Comparison of ENCODE assay signal across 8 mouse cellular contexts in the genomic region with DNA sequence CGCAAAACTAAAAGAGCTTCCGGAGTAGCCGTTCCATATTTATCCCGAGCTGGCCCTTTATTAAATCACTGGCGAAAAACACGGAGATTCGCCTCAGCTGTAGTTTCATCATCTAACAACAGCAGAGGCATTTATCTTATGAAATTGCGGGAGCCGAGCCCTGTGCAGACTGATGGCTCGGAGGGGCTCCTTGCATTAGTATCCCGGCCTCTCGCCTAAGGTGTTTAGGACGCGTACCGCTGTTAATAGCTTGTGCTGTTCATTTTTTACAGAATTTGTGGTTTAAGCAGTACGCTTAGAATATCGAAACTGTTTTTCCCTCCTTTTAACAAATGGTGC.
DNase-seq lines count a peak whose midpoint lies in the region; ATAC-seq and TF ChIP-seq lines count a peak whose summit lies in the region.
"Had no signal": no experiment of that assay in that cellular context is flagged by ENCODE, and none has a peak within 500 bp of the region (broad histone marks: within the 10 kb centered on the region; RNA-seq: fewer than 3 reads in every experiment).

No protein-coding gene starts in this region.

- H3K4me3 ChIP-seq in liver, embryonic 11.5 days (ENCODE audit: low read depth, low read length): no peak overlapping the region
- H3K4me3 ChIP-seq in liver, embryonic 12.5 days: no peak overlapping the region
- peak overlapping the region; percentile 25 for H3K4me3 ChIP-seq in forebrain, embryonic 13.5 days
- peak overlapping the region; percentile 38 for H3K4me3 ChIP-seq in limb, embryonic 10.5 days
- H3K4me3 ChIP-seq in small intestine, adult 2 months (ENCODE audit: low read depth, low read length): peak overlapping the region; percentile 24; the same call in 1 of the 2 replicates

- TF ChIP-seq CTCF in small intestine, adult 2 months (IDR thresholded peaks at IDR 0.05; ENCODE audit: extremely low read depth, insufficient read length, insufficient replicate concordance, low read depth, low read length): no peak

- no peaks in the 10 kb centered on the region for H3K36me3 ChIP-seq in liver, embryonic 11.5 days (ENCODE audit: control insufficient read depth, insufficient read depth, low read length)
- H3K36me3 ChIP-seq in liver, embryonic 12.5 days: no peaks in the 10 kb centered on the region
- no peaks in the 10 kb centered on the region for H3K36me3 ChIP-seq in forebrain, embryonic 13.5 days (ENCODE audit: poor library complexity, severe bottlenecking)
- H3K36me3 ChIP-seq in limb, embryonic 10.5 days: no peaks in the 10 kb centered on the region
- no peaks in the 10 kb centered on the region for H3K36me3 ChIP-seq in small intestine, adult 2 months (ENCODE audit: control insufficient read depth, insufficient read depth, low read length)

- no peak for TF ChIP-seq POLR2A in small intestine, adult 2 months (IDR thresholded peaks at IDR 0.05; ENCODE audit: low read depth, low read length)

- no peaks in the 10 kb centered on the region for H3K4me1 ChIP-seq in liver, embryonic 11.5 days (replicated peaks; ENCODE audit: control insufficient read depth, insufficient read depth, low read length)
- H3K4me1 ChIP-seq in liver, embryonic 12.5 days: no peaks in the 10 kb centered on the region
- peaks cover 3% of the 10 kb centered on the region; the same call in 1 of the 2 replicates for H3K4me1 ChIP-seq in forebrain, embryonic 13.5 days
- H3K4me1 ChIP-seq in limb, embryonic 10.5 days: peaks cover 25% of the 10 kb centered on the region
- no peaks in the 10 kb centered on the region for H3K4me1 ChIP-seq in small intestine, adult 2 months (ENCODE audit: control insufficient read depth, insufficient read depth, insufficient read length, low read length)

- H3K27ac ChIP-seq in liver, embryonic 11.5 days (ENCODE audit: low read depth, low read length): no peak overlapping the region
- H3K27ac ChIP-seq in liver, embryonic 12.5 days: no peak overlapping the region
- H3K27ac ChIP-seq in forebrain, embryonic 13.5 days: no peak overlapping the region
- no peak overlapping the region for H3K27ac ChIP-seq in limb, embryonic 10.5 days
- H3K27ac ChIP-seq in small intestine, adult 2 months (ENCODE audit: insufficient read depth, low read depth, low read length): no peak overlapping the region

- peak overlapping the region; percentile 40 for H3K4me2 ChIP-seq in liver, embryonic 11.5 days
- no peak overlapping the region; the same call in 1 of the 2 replicates for H3K4me2 ChIP-seq in liver, embryonic 12.5 days
- H3K4me2 ChIP-seq in forebrain, embryonic 13.5 days: peak overlapping the region; percentile 55

- no peaks in the 10 kb centered on the region for H3K9me3 ChIP-seq in liver, embryonic 11.5 days (ENCODE audit: control insufficient read depth, low read length)
- no peaks in the 10 kb centered on the region for H3K9me3 ChIP-seq in liver, embryonic 12.5 days (replicated peaks)
- H3K9me3 ChIP-seq in forebrain, embryonic 13.5 days (replicated peaks): no peaks in the 10 kb centered on the region
- no peaks in the 10 kb centered on the region for H3K9me3 ChIP-seq in limb, embryonic 10.5 days (replicated peaks)

- DNase-seq in liver, embryonic 11.5 days (ENCODE audit: low spot score): no peak
- no peak for DNase-seq in limb, embryonic 10.5 days (ENCODE audit: low spot score)
- DNase-seq in frontal cortex, postnatal 25 days (ENCODE audit: low spot score in 2 of 2): no peak
- DNase-seq: gastrocnemius, postnatal 25 days had no signal

- H3K9ac ChIP-seq in liver, embryonic 11.5 days (ENCODE audit: low read depth, low read length): no peak overlapping the region
- H3K9ac ChIP-seq in liver, embryonic 12.5 days: no peak overlapping the region
- no peak overlapping the region for H3K9ac ChIP-seq in forebrain, embryonic 13.5 days

- no peaks in the 10 kb centered on the region for H3K27me3 ChIP-seq in liver, embryonic 11.5 days (replicated peaks; ENCODE audit: control insufficient read depth, insufficient read depth, low read length)
- H3K27me3 ChIP-seq in liver, embryonic 12.5 days (replicated peaks): 0 out of 2 replicates have a peak, but pooled peaks cover 10% of the 10 kb centered on the region
- H3K27me3 ChIP-seq in forebrain, embryonic 13.5 days: peaks cover 32% of the 10 kb centered on the region
- peaks cover 73% of the 10 kb centered on the region for H3K27me3 ChIP-seq in limb, embryonic 10.5 days (ENCODE audit: low read depth, poor library complexity, severe bottlenecking)
- no peaks in the 10 kb centered on the region for H3K27me3 ChIP-seq in small intestine, adult 2 months (ENCODE audit: control insufficient read depth, insufficient read depth, low read length)

- no peak for ATAC-seq in liver, embryonic 11.5 days (replicated peaks; ENCODE audit: low FRiP score)
- no peak for ATAC-seq in liver, embryonic 12.5 days
- ATAC-seq in forebrain, embryonic 13.5 days: 0 out of 2 replicates have a peak, but pooled peaks have one; percentile 50
- ATAC-seq in inflammation-experienced regulatory T-cells, adult 6 months: no peak

- 62% methylated on average over 17 of the region's 17 CpGs for WGBS in liver, embryonic 11.5 days
- 60% methylated on average over 17 of the region's 17 CpGs for WGBS in liver, embryonic 12.5 days (ENCODE audit: insufficient replicate concordance)
- WGBS in forebrain, embryonic 13.5 days: 45% methylated on average over 17 of the region's 17 CpGs
- WGBS in limb, embryonic 10.5 days: 60% methylated on average over 17 of the region's 17 CpGs
- 47% methylated on average over 17 of the region's 17 CpGs for WGBS in small intestine, adult 2 months

Comparison
In these comparisons a context has a peak if more than half of its experiments do, and no peak if none do; other contexts are left out.
1. H3K4me3 ChIP-seq: peak in forebrain, embryonic 13.5 days (single experiment), limb, embryonic 10.5 days (single experiment) and small intestine, adult 2 months (single experiment); none in liver, embryonic 11.5 days (single experiment) and liver, embryonic 12.5 days (single experiment).